In the genomic region with DNA sequence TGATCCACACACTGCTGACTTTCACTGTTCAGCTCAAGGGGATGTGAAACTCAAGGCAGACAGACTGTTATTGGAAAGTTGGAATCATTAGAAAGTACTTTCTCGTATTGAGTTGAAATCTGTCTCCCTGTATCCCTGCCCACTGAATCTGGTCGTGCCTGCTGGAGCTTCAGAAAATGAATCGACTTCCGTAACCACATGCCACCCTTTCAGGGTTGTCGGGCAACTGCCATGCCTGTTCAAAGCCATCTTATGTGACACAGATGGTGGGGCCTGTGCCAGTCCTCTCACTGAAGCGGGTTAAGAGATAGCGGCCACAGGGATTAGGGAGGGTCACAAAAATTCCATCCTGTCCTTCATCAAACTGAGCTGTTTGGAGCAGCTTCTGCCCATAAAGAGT, we compare ENCODE assay signal across 17 mouse cellular contexts. TPM values are rescaled to one million over a fixed set of nuclear protein-coding genes. Genes with fewer than 3 reads are reported as not detected.
DNase-seq lines count a peak whose midpoint lies in the region.
"Had no signal": no experiment of that assay in that cellular context is flagged by ENCODE, and none has a peak within 500 bp of the region (broad histone marks: within the 10 kb centered on the region; RNA-seq: fewer than 3 reads in every experiment).

No protein-coding gene starts in this region.

- DNase-seq in heart, adult 11 months, result peak; percentile 75
- no peak for DNase-seq in heart, postnatal 25 days (ENCODE audit: low spot score)
- DNase-seq in cerebellum, adult 9-10 months, result peak; percentile 79
- peak; percentile 33 to 66 for DNase-seq in layer of hippocampus, adult 18-20 months (ENCODE audit: low spot score in 2 of 2)
- peak; percentile 51 for DNase-seq in layer of hippocampus, postnatal 36 days
- DNase-seq in ovary, postnatal 14 days (ENCODE audit: low spot score), result no peak
- no peak for DNase-seq in yolk sac, embryonic 10.5 days (ENCODE audit: low spot score)
- DNase-seq: adrenal gland, adult 2 months; heart, postnatal 10 days; kidney, adult 9 months; kidney, postnatal 36 days; liver, embryonic 13.5 days; lung, embryonic 14.5 days; lung, postnatal 4 days; right cerebral cortex, adult 18-20 months; thymus, postnatal 25 days had no signal

- intact Hi-C loops in heart, postnatal 25 days (cut with DNase I), result no loop called here

RNA-seq across cellular contexts. Expression of gene Zfp385b, which starts 14.7 kb away (rescaled TPM):
- total RNA-seq in heart, postnatal 25 days (2021), result 10 to 100 TPM in 1 of 2 experiments, 1 to 10 TPM in 1; 10.0 to 11.5 TPM
- total RNA-seq in layer of hippocampus, adult 18-20 months (2021), result 10 to 100 TPM; 47.4 to 47.5 TPM
- total RNA-seq in layer of hippocampus, postnatal 36 days (2021), result 10 to 100 TPM; 47.0 to 49.9 TPM
- total RNA-seq: common myeloid progenitor, adult 5-6 weeks had no signal

Comparison
In these comparisons a context has a peak if more than half of its experiments do, and no peak if none do; other contexts are left out.
1. DNase-seq: peak in heart, adult 11 months (single experiment), cerebellum, adult 9-10 months (single experiment), layer of hippocampus, adult 18-20 months (2 of 2) and layer of hippocampus, postnatal 36 days (2 of 2); none in heart, postnatal 25 days (single experiment), ovary, postnatal 14 days (single experiment) and yolk sac, embryonic 10.5 days (single experiment).